Mouse (Mus musculus) heart, postnatal 0 days (tissue): ENCODE results near the gene Rnf26. TPM values are rescaled to one million over a fixed set of nuclear protein-coding genes. Genes with fewer than 3 reads are reported as not detected.

ENCODE experiments used
- ATAC-seq: fragments of 200-750 bp; cut with Nextera tagmentation; 2 replicates; pipeline ENCODE4 v1.8.0; 2017; ENCODE audit warnings: low read depth, moderate number of reproducible peaks, moderate library complexity; ENCODE audit not compliant: insufficient read depth
- DNase-seq: peaks from one replicate; pipeline ENCODE4 v3.0.0-alpha.2; 2016; ENCODE audit warnings: low spot score
- H3K27ac ChIP-seq: fragments of 300-500 bp; sonication (generic); 2 replicates; pipeline ENCODE4 v1.5.1; 2014; ENCODE audit warnings: low read depth, mild to moderate bottlenecking
- H3K27me3 ChIP-seq: fragments of 300-500 bp; sonication (generic); 2 replicates; pipeline ENCODE4 v1.6.1; 2014; ENCODE audit warnings: low read length, mixed read lengths; ENCODE audit not compliant: control insufficient read depth, insufficient read depth
- H3K36me3 ChIP-seq: fragments of 300-500 bp; sonication (generic); replicated peaks from 2 replicates; pipeline ENCODE4 v1.6.1; 2014; ENCODE audit warnings: low read length, mixed read lengths; ENCODE audit not compliant: control insufficient read depth, insufficient read depth
- H3K4me1 ChIP-seq: fragments of 300-500 bp; sonication (generic); 2 replicates; pipeline ENCODE4 v1.6.1; 2014; ENCODE audit warnings: antibody characterized with exemption; ENCODE audit not compliant: control insufficient read depth, insufficient read depth
- H3K4me2 ChIP-seq: fragments of 300-500 bp; sonication (generic); 2 replicates; pipeline ENCODE4 v1.6.1; 2014; ENCODE audit warnings: low read depth, mild to moderate bottlenecking, low read length, moderate library complexity
- H3K4me3 ChIP-seq: fragments of 300-500 bp; sonication (generic); 2 replicates; pipeline ENCODE4 v1.5.1; 2014; ENCODE audit warnings: low read depth, low read length
- H3K9ac ChIP-seq: fragments of 300-500 bp; sonication (generic); replicated peaks from 2 replicates; pipeline ENCODE4 v1.6.1; 2014; ENCODE audit warnings: low read depth, low read length, mixed read lengths
- H3K9me3 ChIP-seq: fragments of 300-500 bp; sonication (generic); replicated peaks from 2 replicates; pipeline ENCODE4 v1.6.1; 2016; ENCODE audit warnings: low read length; ENCODE audit not compliant: control insufficient read depth
- CTCF ChIP-seq: IDR thresholded peaks from 2 replicates; pipeline ENCODE4 v1.5.1; 2016; ENCODE audit warnings: antibody characterized with exemption, control low read depth, low read depth
- EP300 ChIP-seq: IDR thresholded peaks from 2 replicates; pipeline ENCODE4 v1.6.1; 2016; ENCODE audit warnings: antibody characterized with exemption, low read depth
- WGBS: fragments of 180-500 bp; shearing (Covaris S2); extraction: QIAGEN DNeasy Blood & Tissue Kit; methylation state at CpG from one replicate; pipeline ENCODE4 v1.1.7; 2014; 5-methylcytosine and 5-hydroxymethylcytosine counted together
- polyA plus RNA-seq: library from polyadenylated mRNA; unstranded; fragments of >200 nt; fragmentation: Nextera tagmentation; extraction: Ambion mirVana; gene quantifications from 2 replicates; pipeline ENCODE4 v1.2.1, GENCODE M21; 2015
- total RNA-seq: library from RNA; depleted of rRNA; stranded (reverse); fragments of >200 nt; gene quantifications from 2 replicates; pipeline ENCODE4 v1.2.3, GENCODE M21; 2014; ENCODE audit warnings: low replicate concordance

The Rnf26 gene
- total and polyA plus RNA-seq, 2 experiments from 2014 or later: 14.1 to 16.6 TPM

GRCm38 (mm10) chr9:44071914-44072598 lies 41.3 kb downstream of the Rnf26 start:
- TF ChIP-seq EP300 (no peak), CTCF (no peak)
- Histone ChIP-seq H3K4me3 (0 out of 2 replicates have a peak overlapping the region, but pooled peaks have one; percentile 2), H3K36me3 (peaks cover 8% of the 10 kb centered on the region; the same call in 1 of the 2 replicates), H3K9ac (peak overlapping the region; percentile 35; the same call in 1 of the 2 replicates), H3K4me2 (peak overlapping the region; percentile 70), H3K27ac (peak overlapping the region; percentile 63), H3K9me3 (no peaks in the 10 kb centered on the region), H3K4me1 (peaks cover 42% of the 10 kb centered on the region), H3K27me3 (no peaks in the 10 kb centered on the region)
- 24% methylated on average over 11 of the region's 11 CpGs for WGBS
- DNase-seq: peak; percentile 57
- no peak for ATAC-seq

GRCm38 (mm10) chr9:44070844-44071231 lies 42.5 kb downstream of the Rnf26 start:
- peak overlapping the region; percentile 70 for H3K4me2 ChIP-seq
- H3K4me1 ChIP-seq: peaks cover 41% of the 10 kb centered on the region
- H3K36me3 ChIP-seq: peaks cover 5% of the 10 kb centered on the region; the same call in 1 of the 2 replicates
- TF ChIP-seq EP300 (no peak), CTCF (no peak)
- H3K27me3 ChIP-seq: no peaks in the 10 kb centered on the region
- DNase-seq (no peak), ATAC-seq (no peak)
- 22% methylated on average over 8 of the region's 8 CpGs for WGBS
- no peaks in the 10 kb centered on the region for H3K9me3 ChIP-seq
- H3K9ac ChIP-seq: peak overlapping the region; percentile 70; the same call in 1 of the 2 replicates
- H3K4me3 ChIP-seq: peak overlapping the region; percentile 48
- H3K27ac ChIP-seq: no peak overlapping the region

- peaks cover 41% of the 10 kb centered on the region for H3K4me1 ChIP-seq
- H3K4me2 ChIP-seq: peak overlapping the region; percentile 70
- DNase-seq: no peak
These were observed 43.0 kb downstream of the Rnf26 start for GRCm38 (mm10) chr9:44070113-44070843.

GRCm38 (mm10) chr9:44069252-44069651 lies 44.1 kb downstream of the Rnf26 start:
- DNase-seq (peak; percentile 55), ATAC-seq (peak; percentile 9; the same call in 1 of the 2 replicates)
- Histone ChIP-seq H3K4me3 (peak overlapping the region; percentile 48), H3K9ac (peak overlapping the region; percentile 70), H3K36me3 (no peaks in the 10 kb centered on the region; the same call in 1 of the 2 replicates), H3K4me2 (peak overlapping the region; percentile 70), H3K27ac (peak overlapping the region; percentile 91), H3K9me3 (no peaks in the 10 kb centered on the region), H3K27me3 (no peaks in the 10 kb centered on the region), H3K4me1 (peaks cover 41% of the 10 kb centered on the region)
- TF ChIP-seq CTCF (no peak), EP300 (peak; percentile 61; the same call in 1 of the 2 replicates)
- WGBS: 13% methylated on average over 7 of the region's 7 CpGs

More at GRCm38 (mm10) chr9:44070113-44070843, 43.0 kb downstream of the Rnf26 start:
- Histone ChIP-seq H3K27me3 (no peaks in the 10 kb centered on the region), H3K9me3 (no peaks in the 10 kb centered on the region), H3K4me3 (peak overlapping the region; percentile 48), H3K27ac (peak overlapping the region; percentile 91), H3K36me3 (no peaks in the 10 kb centered on the region; the same call in 1 of the 2 replicates), H3K9ac (peak overlapping the region; percentile 70)
- no peak for TF ChIP-seq EP300
- TF ChIP-seq CTCF: no peak
- ATAC-seq: no peak
- WGBS: 34% methylated on average over 14 of the region's 14 CpGs

- peaks cover 33% of the 10 kb centered on the region for H3K4me1 ChIP-seq
- no peak for DNase-seq
These were observed 45.4 kb downstream of the Rnf26 start for GRCm38 (mm10) chr9:44067960-44068330.

More at GRCm38 (mm10) chr9:44067960-44068330, 45.4 kb downstream of the Rnf26 start:
- ATAC-seq: no peak
- H3K4me2 ChIP-seq: peak overlapping the region; percentile 87
- H3K27ac ChIP-seq: 0 out of 2 replicates have a peak overlapping the region, but pooled peaks have one; percentile 39
- TF ChIP-seq CTCF (no peak), EP300 (no peak)
- H3K9me3 ChIP-seq: no peaks in the 10 kb centered on the region
- no peaks in the 10 kb centered on the region for H3K27me3 ChIP-seq
- H3K9ac ChIP-seq: no peak overlapping the region
- H3K4me3 ChIP-seq: peak overlapping the region; percentile 50; the same call in 1 of the 2 replicates
- WGBS: 57% methylated on average over 6 of the region's 6 CpGs
- H3K36me3 ChIP-seq: no peaks in the 10 kb centered on the region
